Mouse (Mus musculus) midbrain, postnatal 0 days (tissue): ENCODE measurements around the gene Gm20388. TPM values are rescaled to one million over a fixed set of nuclear protein-coding genes. Genes with fewer than 3 reads are reported as not detected.

Experiments used
- ATAC-seq: fragments of 200-750 bp; cut with Nextera tagmentation; 2 replicates; pipeline ENCODE4 v1.8.0; 2017; ENCODE audit warnings: moderate number of reproducible peaks, mild to moderate bottlenecking, moderate TSS enrichment, moderate library complexity; ENCODE audit not compliant: low FRiP score
- DNase-seq: peaks from one replicate; pipeline ENCODE4 v3.0.0-alpha.2; 2015; ENCODE audit warnings: low spot score
- H3K27ac ChIP-seq: fragments of 300-500 bp; sonication (generic); 2 replicates; pipeline ENCODE4 v1.5.1; 2014; ENCODE audit warnings: low read depth, mild to moderate bottlenecking, low read length, mixed read lengths
- H3K27me3 ChIP-seq: fragments of 300-500 bp; sonication (generic); 2 replicates; pipeline ENCODE4 v1.6.1; 2014; ENCODE audit warnings: low read length, control low read depth, mixed read lengths; ENCODE audit not compliant: insufficient read depth
- H3K36me3 ChIP-seq: fragments of 300-500 bp; sonication (generic); 2 replicates; pipeline ENCODE4 v1.6.1; 2014; ENCODE audit warnings: low read length, control low read depth, mixed read lengths; ENCODE audit not compliant: insufficient read depth
- H3K4me1 ChIP-seq: fragments of 300-500 bp; sonication (generic); 2 replicates; pipeline ENCODE4 v1.6.1; 2014; ENCODE audit warnings: mild to moderate bottlenecking, control low read depth, antibody characterized with exemption, low read length, mixed read lengths; ENCODE audit not compliant: insufficient read depth
- H3K4me2 ChIP-seq: fragments of 300-500 bp; sonication (generic); 2 replicates; pipeline ENCODE4 v1.6.1; 2014; ENCODE audit warnings: low read depth, mild to moderate bottlenecking, low read length, mixed read lengths; ENCODE audit not compliant: poor library complexity, severe bottlenecking
- H3K4me3 ChIP-seq: fragments of 300-500 bp; sonication (generic); 2 replicates; pipeline ENCODE4 v1.5.1; 2014; ENCODE audit warnings: low read depth, mild to moderate bottlenecking, low read length, moderate library complexity
- H3K9ac ChIP-seq: fragments of 300-500 bp; sonication (generic); replicated peaks from 2 replicates; pipeline ENCODE4 v1.6.1; 2014; ENCODE audit warnings: mild to moderate bottlenecking, low read length, moderate library complexity, mixed read lengths; ENCODE audit not compliant: poor library complexity, severe bottlenecking
- H3K9me3 ChIP-seq: fragments of 300-500 bp; sonication (generic); 2 replicates; pipeline ENCODE4 v1.6.1; 2016; ENCODE audit warnings: low read length, control low read depth
- CTCF ChIP-seq: IDR thresholded peaks from 2 replicates; pipeline ENCODE4 v1.5.1; 2016; ENCODE audit warnings: antibody characterized with exemption, mild to moderate bottlenecking
- WGBS: fragments of 180-500 bp; shearing (Covaris S2); extraction: QIAGEN DNeasy Blood & Tissue Kit; methylation state at CpG from one replicate; pipeline ENCODE4 v1.1.7; 2014; 5-methylcytosine and 5-hydroxymethylcytosine counted together
- polyA plus RNA-seq: library from polyadenylated mRNA; unstranded; fragments of >200 nt; fragmentation: Nextera tagmentation; extraction: Ambion mirVana; gene quantifications from 2 replicates; pipeline ENCODE4 v1.2.1, GENCODE M21; 2015
- total RNA-seq: library from RNA; depleted of rRNA; stranded (reverse); fragments of >200 nt; gene quantifications from 2 replicates; pipeline ENCODE4 v1.2.3, GENCODE M21; 2014

Gene Gm20388
- total and polyA plus RNA-seq, 2 experiments from 2014 or later = 74.2 TPM; not detected in 1

DNA sequence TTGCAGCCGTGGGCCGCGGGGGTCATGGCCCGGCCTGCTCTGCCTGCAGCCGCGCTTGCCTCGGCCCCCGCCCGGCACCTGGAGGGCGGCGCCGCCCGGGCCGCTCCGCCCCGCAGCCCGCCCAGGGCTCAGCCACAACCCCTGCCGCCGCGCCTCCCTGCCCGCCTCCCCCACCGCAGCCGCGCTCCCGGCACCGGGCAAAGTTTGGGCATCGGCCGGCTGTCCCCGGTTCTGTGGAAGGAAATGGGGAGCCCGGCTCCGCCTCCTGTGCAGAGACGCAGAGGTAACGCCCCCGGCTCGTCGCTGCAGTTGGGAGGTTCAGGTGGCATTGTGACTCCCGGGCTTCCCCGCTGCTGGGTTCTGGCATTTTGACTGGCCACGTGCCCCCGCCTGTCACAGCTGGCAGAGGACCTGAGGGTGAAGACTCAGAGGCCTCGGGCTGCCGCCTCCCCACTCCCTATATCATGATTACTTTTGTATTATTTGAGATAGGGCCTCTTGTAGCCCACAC, 723.7 kb downstream of the Gm20388 start:
- ATAC-seq = peak; percentile 45
- WGBS = under 1% methylated on average over 25 of the region's 42 CpGs
- TF ChIP-seq CTCF = no peak
- H3K27me3 ChIP-seq = no peaks in the 10 kb centered on the region
- no peaks in the 10 kb centered on the region for H3K9me3 ChIP-seq
- H3K27ac ChIP-seq = no peak overlapping the region; the same call in 1 of the 2 replicates
- H3K4me3 ChIP-seq = peak overlapping the region; percentile 71
- H3K36me3 ChIP-seq = no peaks in the 10 kb centered on the region
- DNase-seq = peak; percentile 26
- H3K4me2 ChIP-seq = peak overlapping the region; percentile 96
- peak overlapping the region; percentile 85 for H3K9ac ChIP-seq
- H3K4me1 ChIP-seq = 0 out of 2 replicates have a peak, but pooled peaks cover 3% of the 10 kb centered on the region

DNA sequence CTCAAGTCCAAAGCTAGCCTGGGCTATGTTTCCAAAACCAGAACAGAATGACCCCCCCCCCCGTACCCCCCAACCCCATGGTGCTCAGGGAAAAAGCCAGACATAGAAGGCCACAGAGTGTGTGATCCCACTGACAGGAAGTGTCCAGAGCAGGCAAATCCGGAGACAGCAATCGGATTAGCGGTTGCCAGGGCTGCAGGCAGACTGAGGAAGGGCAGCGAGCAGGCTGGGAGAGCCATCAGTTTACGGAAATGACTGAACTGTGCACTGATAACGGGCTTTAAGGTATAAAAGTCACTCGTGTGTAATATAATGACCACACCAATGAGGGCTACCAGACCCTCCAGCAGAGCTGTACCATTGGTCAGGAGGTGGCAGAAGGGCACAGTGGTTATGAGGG, 730.6 kb downstream of the Gm20388 start:
- no peaks in the 10 kb centered on the region for H3K36me3 ChIP-seq
- no peaks in the 10 kb centered on the region for H3K27me3 ChIP-seq
- H3K4me1 ChIP-seq = no peaks in the 10 kb centered on the region
- DNase-seq = no peak
- no peaks in the 10 kb centered on the region for H3K9me3 ChIP-seq
- H3K27ac ChIP-seq = 0 out of 2 replicates have a peak overlapping the region, but pooled peaks have one; percentile 26
- TF ChIP-seq CTCF = no peak
- no peak for ATAC-seq
- H3K4me2 ChIP-seq = no peak overlapping the region
- H3K4me3 ChIP-seq = no peak overlapping the region
- 9% methylated on average over 8 of the region's 8 CpGs for WGBS
- no peak overlapping the region for H3K9ac ChIP-seq

DNA sequence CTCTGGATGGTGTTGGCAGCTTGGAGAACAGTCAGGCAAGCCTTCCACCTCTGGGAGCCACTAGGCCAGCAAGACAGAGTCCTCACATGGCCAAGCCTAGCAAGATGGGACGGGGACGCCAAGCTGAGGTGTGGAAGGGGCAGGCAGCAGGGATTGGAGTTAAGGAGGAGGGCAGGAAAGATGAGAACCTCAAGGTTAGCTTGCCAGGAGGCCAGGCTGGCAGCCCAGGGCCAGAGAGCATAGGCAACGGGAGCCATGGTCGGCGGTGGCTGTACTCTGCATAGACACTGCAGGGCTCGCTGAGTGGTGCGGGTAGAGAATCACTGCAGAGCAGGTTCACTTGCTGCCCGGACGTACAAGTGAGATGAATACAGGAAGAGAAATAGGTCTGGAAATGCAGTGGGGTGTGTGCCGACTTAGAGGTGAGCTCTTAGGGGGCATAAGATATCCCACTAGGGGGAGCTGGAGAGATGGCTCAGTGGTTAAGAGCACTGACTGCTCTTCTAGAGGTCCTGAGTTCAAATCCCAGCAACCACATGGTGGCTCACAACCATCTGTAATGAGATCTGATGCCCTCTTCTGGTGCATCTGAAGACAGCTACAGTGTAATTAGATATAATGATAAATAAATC, 731.5 kb downstream of the Gm20388 start:
- H3K9me3 ChIP-seq = no peaks in the 10 kb centered on the region
- WGBS = 75% methylated on average over 10 of the region's 10 CpGs

DNA sequence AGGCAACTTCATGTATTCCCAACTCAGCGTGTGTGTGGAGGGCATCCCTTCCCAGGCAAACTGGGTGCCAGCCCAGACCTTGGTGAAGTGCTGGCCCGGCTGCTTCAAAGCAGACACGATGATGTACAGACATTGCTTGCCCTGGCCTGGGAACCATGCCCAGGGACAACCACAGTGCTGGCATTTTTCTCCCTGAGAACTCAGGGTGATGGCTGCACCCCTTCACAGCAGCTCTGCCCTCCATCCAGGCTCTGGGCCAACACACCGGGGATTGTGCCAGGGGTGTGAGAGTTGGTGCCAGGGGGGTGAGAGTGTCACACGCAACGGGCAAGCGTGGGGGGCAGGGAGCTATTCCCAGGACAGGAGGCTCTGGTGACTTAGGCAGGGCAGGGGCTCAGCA, 734.0 kb downstream of the Gm20388 start:
- Histone ChIP-seq H3K4me3 (no peak overlapping the region), H3K27ac (0 out of 2 replicates have a peak overlapping the region, but pooled peaks have one; percentile 2), H3K4me2 (no peak overlapping the region), H3K27me3 (no peaks in the 10 kb centered on the region), H3K4me1 (no peaks in the 10 kb centered on the region), H3K36me3 (no peaks in the 10 kb centered on the region), H3K9me3 (no peaks in the 10 kb centered on the region), H3K9ac (no peak overlapping the region)
- WGBS = 73% methylated on average over 7 of the region's 7 CpGs
- DNase-seq = peak; percentile 88
- TF ChIP-seq CTCF = no peak
- peak; percentile 83 for ATAC-seq

More for the DNA sequence above, 731.5 kb downstream of the Gm20388 start:
- TF ChIP-seq CTCF = peak; percentile 27; the same call in 1 of the 2 replicates
- Histone ChIP-seq H3K27ac (no peak overlapping the region), H3K9ac (no peak overlapping the region), H3K27me3 (no peaks in the 10 kb centered on the region), H3K4me2 (no peak overlapping the region), H3K4me1 (no peaks in the 10 kb centered on the region), H3K36me3 (no peaks in the 10 kb centered on the region), H3K4me3 (no peak overlapping the region)
- no peak for ATAC-seq
- no peak for DNase-seq

DNA sequence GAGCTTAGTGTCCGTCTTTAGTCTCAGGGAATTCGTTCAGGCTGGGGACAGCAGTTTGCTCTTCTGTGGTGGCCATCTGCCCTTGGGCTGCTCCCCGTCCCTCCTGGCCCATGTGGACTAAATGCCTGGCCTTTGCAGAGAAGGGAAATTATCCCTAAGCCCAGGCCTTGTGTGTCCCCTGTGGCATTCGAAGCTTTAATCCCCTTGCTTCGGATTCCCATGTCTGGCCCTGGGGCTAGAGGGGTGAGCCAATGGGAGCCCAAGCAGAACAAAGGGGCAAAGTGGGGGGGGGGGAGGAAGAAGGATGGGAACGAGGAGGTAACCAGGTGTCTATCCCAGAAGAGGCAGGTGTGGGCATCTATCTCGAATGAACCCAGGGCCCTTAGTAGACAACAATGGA, 736.9 kb downstream of the Gm20388 start, which contains the start of gene 1190005I06Rik:
Gene 1190005I06Rik, minus strand, starts transcription at position 101 of the 400 bp plus-strand sequence.
- no peaks in the 10 kb centered on the region for H3K27me3 ChIP-seq
- no peak for DNase-seq
- no peaks in the 10 kb centered on the region for H3K9me3 ChIP-seq
- TF ChIP-seq CTCF = no peak
- H3K4me2 ChIP-seq = no peak within 1 kb of the TSS
- 23% methylated on average over 7 of the region's 7 CpGs for WGBS
- no peak for ATAC-seq
- no peaks in the 10 kb centered on the region for H3K4me1 ChIP-seq
- no peak within 1 kb of the TSS for H3K27ac ChIP-seq
- H3K36me3 ChIP-seq = 0 out of 2 replicates have a peak, but pooled peaks cover 2% of the 10 kb centered on the region
- H3K4me3 ChIP-seq = no peak within 1 kb of the TSS
- H3K9ac ChIP-seq = no peak within 1 kb of the TSS
